Mouse (Mus musculus) midbrain, embryonic 11.5 days (tissue): ENCODE results near the gene Psmb10. TPM values are rescaled to one million over a fixed set of nuclear protein-coding genes. Genes with fewer than 3 reads are reported as not detected.
A peak's percentile ranks its signal among the peaks of the same experiment; 100 is the strongest.

Source experiments
- ATAC-seq: fragments of 200-750 bp; cut with Nextera tagmentation; 2 replicates; pipeline ENCODE4 v1.8.0; 2017; ENCODE audit warnings: moderate TSS enrichment, moderate library complexity; ENCODE audit not compliant: low FRiP score
- DNase-seq: peaks from one replicate; pipeline ENCODE4 v3.0.0; 2015; ENCODE audit warnings: low spot score; ENCODE audit errors: missing footprints
- H3K27ac ChIP-seq: fragments of 300-500 bp; sonication (generic); 2 replicates; pipeline ENCODE4 v1.5.1; 2014; ENCODE audit warnings: low read depth, low read length
- H3K27me3 ChIP-seq: fragments of 300-500 bp; sonication (generic); 2 replicates; pipeline ENCODE4 v1.6.1; 2014; ENCODE audit warnings: mild to moderate bottlenecking, low read length, moderate library complexity, mixed read lengths; ENCODE audit not compliant: control insufficient read depth, insufficient read depth
- H3K36me3 ChIP-seq: fragments of 300-500 bp; sonication (generic); 2 replicates; pipeline ENCODE4 v1.6.1; 2014; ENCODE audit warnings: mild to moderate bottlenecking, low read length, moderate library complexity, mixed read lengths; ENCODE audit not compliant: control insufficient read depth, insufficient read depth
- H3K4me1 ChIP-seq: fragments of 300-500 bp; sonication (generic); 2 replicates; pipeline ENCODE4 v1.6.1; 2014; ENCODE audit warnings: low read length; ENCODE audit not compliant: control insufficient read depth, insufficient read depth
- H3K4me2 ChIP-seq: fragments of 300-500 bp; sonication (generic); 2 replicates; pipeline ENCODE4 v1.6.1; 2014; ENCODE audit warnings: mild to moderate bottlenecking, moderate library complexity
- H3K4me3 ChIP-seq: fragments of 300-500 bp; sonication (generic); 2 replicates; pipeline ENCODE4 v1.5.1; 2014; ENCODE audit warnings: low read depth, low read length
- H3K9ac ChIP-seq: fragments of 300-500 bp; sonication (generic); 2 replicates; pipeline ENCODE4 v1.6.1; 2014; ENCODE audit warnings: low read length
- H3K9me3 ChIP-seq: fragments of 300-500 bp; sonication (generic); 2 replicates; pipeline ENCODE4 v1.6.1; 2016; ENCODE audit warnings: low read length; ENCODE audit not compliant: control insufficient read depth
- WGBS: fragments of 180-500 bp; shearing (Covaris S2); extraction: QIAGEN DNeasy Blood & Tissue Kit; methylation state at CpG from one replicate; pipeline ENCODE4 v1.1.7; 2014; 5-methylcytosine and 5-hydroxymethylcytosine counted together
- polyA plus RNA-seq: library from polyadenylated mRNA; unstranded; fragments of >200 nt; fragmentation: Nextera tagmentation; extraction: Ambion mirVana; gene quantifications from 2 replicates; pipeline ENCODE4 v1.2.1, GENCODE M21; 2014

The Psmb10 gene
- polyA plus RNA-seq, 1 experiment from 2014 or later = 26.9 TPM

DNA sequence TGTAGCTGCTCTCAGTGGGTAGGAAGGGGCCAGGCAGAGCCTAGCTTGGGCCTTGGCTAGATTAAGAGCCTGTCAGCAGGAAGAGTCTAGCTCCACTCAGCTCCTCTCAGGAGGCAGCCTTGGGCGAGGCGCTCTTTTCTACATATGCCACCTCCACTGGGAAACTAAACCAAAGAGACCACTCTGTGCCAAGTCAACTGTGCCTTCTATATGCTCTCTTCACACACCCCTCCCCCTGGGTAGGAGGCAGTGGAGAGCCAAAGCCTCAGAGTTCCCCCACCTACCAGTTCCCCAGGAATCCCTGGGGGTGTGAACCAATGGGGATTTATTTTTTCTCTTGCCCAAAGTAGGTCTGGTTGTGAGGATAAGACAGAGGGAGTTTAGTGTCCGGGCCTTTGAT lies 7.0 kb downstream of the Psmb10 start:
- DNase-seq = no peak
- Histone ChIP-seq H3K27me3 (no peaks in the 10 kb centered on the region), H3K9ac (no peak overlapping the region), H3K36me3 (no peaks in the 10 kb centered on the region), H3K9me3 (no peaks in the 10 kb centered on the region), H3K4me3 (no peak overlapping the region), H3K4me2 (no peak overlapping the region), H3K4me1 (no peaks in the 10 kb centered on the region), H3K27ac (no peak overlapping the region)
- ATAC-seq = no peak
- WGBS = 93% methylated on average over 3 of the region's 3 CpGs

DNA sequence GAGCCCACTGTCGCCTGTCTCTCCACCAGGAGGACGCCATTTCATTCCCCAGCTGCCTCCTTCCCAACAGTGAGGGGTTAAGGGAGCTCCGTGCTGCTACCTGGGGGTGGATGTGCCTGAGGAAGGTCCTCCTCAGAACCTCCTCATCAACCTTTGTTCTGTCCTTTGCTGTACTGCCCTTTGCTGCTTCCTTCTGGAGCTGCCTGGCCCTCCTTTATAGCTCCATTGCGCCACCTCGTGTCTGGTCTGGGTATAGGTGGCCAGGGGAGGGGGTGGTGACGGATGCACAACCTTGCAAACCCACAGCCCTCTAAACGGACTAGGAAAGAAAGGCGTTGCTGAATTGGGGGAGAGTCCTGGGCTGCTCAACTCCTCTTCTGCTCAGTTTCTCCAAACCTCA lies 7.6 kb downstream of the Psmb10 start:
- WGBS = 13% methylated on average over 8 of the region's 8 CpGs
- Histone ChIP-seq H3K4me2 (no peak overlapping the region), H3K4me3 (no peak overlapping the region), H3K27me3 (no peaks in the 10 kb centered on the region), H3K9me3 (no peaks in the 10 kb centered on the region), H3K9ac (peak overlapping the region; percentile 55), H3K4me1 (no peaks in the 10 kb centered on the region), H3K27ac (peak overlapping the region; percentile 45), H3K36me3 (no peaks in the 10 kb centered on the region)
- DNase-seq = peak; percentile 99
- peak; percentile 79 for ATAC-seq

DNA sequence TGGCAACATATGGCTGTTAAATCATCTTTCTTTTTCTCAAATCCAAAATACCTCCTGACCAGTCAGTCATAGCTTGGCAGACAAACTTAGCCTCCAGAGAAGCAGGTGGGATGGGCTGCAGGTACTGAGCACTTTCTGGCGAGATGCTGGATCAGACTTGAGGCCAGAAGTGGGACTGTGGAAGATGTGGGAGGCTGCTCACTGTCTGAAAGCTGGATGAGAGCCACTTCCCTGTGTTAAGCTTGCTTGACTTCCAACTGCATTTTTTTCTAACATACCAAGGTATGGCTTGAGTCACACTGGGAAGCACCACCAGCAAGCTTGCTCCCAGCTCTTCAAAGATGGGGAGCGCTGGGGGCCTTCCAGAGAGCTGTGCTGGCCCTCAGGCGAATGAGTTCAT lies 13.1 kb downstream of the Psmb10 start:
- H3K9me3 ChIP-seq = no peaks in the 10 kb centered on the region

DNA sequence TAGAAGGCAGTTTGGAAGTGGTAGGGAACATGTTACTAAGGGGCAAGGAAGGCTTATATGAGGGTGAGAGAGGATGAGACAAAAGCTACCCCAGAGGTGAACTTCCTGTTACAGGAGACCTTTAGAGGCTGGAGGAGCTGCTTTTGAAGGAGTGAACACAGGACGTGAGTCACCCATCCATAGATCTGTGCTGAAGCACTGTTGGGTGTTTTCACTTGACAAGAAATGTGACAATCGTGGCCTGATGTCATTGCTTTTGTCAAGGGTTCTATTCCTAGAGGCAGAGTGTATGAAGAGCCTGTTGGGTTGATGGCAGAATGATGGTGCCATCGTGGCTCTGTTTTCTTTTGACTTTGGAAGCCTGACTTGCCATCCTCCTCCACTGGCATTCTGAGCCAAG lies 18.9 kb downstream of the Psmb10 start:
- DNase-seq (peak; percentile 76), ATAC-seq (no peak)

More for the DNA sequence above, 13.1 kb downstream of the Psmb10 start:
- Histone ChIP-seq H3K9ac (no peak overlapping the region), H3K27me3 (no peaks in the 10 kb centered on the region), H3K4me3 (no peak overlapping the region), H3K4me1 (no peaks in the 10 kb centered on the region), H3K4me2 (no peak overlapping the region), H3K27ac (no peak overlapping the region), H3K36me3 (no peaks in the 10 kb centered on the region)
- ATAC-seq (no peak), DNase-seq (no peak)
- WGBS = 79% methylated on average over 3 of the region's 3 CpGs

DNA sequence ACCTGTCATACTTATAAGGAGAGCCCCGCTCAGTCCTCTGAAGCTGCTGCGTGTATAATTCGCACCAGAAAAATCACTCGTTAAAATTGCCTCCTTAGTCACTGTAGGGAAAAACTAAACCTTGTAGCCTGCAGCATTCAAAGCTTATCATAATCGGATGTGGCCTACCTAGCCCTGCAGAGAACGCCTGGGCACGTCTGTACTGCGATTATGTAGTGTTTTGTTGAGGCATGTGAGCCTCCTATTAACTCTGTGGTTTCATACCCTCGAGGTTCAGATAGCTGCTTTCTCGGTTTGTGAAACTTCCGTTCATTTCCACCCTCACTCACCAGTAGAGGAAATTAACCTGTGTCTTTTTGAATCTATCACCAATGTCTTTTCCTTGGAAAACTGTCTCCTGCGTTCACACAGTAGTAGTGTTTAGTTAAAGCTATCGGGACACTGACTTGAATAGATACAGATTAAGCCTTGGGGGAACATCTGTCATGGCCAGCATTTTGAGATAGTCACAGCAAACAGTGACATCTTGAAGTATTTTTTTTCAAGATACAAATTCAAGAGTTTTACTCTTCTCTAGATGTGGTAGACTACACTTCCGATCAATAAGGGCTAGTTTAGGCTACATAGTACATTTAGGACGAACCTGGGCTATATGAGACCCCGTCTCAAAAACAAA lies 37.2 kb downstream of the Psmb10 start:
- 42% methylated on average over 16 of the region's 16 CpGs for WGBS
- peak overlapping the region; percentile 76; the same call in 1 of the 2 replicates for H3K27ac ChIP-seq
- H3K4me3 ChIP-seq = peak overlapping the region; percentile 90
- ATAC-seq = no peak
- H3K27me3 ChIP-seq = no peaks in the 10 kb centered on the region
- DNase-seq = no peak
- H3K36me3 ChIP-seq = no peaks in the 10 kb centered on the region
- peaks cover 6% of the 10 kb centered on the region for H3K4me1 ChIP-seq
- peak overlapping the region; percentile 84 for H3K4me2 ChIP-seq
- H3K9me3 ChIP-seq = no peaks in the 10 kb centered on the region
- H3K9ac ChIP-seq = peak overlapping the region; percentile 96

More for the DNA sequence above, 18.9 kb downstream of the Psmb10 start:
- no peaks in the 10 kb centered on the region for H3K4me1 ChIP-seq
- H3K36me3 ChIP-seq = no peaks in the 10 kb centered on the region
- no peak overlapping the region for H3K27ac ChIP-seq
- no peaks in the 10 kb centered on the region for H3K9me3 ChIP-seq
- H3K4me3 ChIP-seq = no peak overlapping the region
- WGBS = 88% methylated on average over 3 of the region's 3 CpGs
- H3K9ac ChIP-seq = no peak overlapping the region
- H3K4me2 ChIP-seq = no peak overlapping the region
- H3K27me3 ChIP-seq = no peaks in the 10 kb centered on the region

DNA sequence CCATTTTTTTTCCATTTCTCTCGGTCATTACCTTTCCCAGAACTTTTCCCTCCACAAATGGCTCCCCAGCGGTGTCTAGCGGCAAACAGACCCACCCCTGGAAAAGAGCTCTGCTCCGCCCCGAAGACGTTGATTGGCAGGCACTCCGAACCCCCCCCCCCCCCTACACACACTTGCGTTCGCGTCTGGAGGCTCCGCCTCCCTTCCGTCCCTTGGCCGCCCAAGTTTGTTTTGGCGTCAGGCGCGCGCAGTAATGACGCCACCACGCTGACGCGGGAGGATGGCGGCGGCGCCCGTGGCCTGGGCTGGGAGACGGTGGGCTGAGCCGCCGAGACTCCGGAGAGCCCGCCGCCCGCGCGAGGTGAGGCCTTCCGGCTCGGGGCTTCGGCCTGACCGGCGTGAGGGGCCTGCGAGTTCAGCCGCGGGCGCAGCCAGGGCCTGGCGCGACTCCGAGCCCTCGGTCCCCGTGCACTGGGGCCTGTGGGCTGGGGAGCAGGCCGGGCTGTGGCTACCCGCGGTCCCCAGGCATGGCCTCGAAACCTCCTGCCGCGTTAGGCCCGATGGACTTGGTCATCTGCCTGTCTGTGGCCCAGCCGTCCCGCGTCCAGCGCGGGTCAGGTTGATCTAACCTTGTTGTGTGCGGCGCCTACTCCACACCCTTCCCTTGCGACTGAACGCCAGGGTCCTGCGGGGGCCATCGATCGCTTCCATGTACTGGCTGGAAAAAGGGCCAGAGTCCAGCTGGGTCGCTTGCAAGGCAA lies 37.9 kb downstream of the Psmb10 start, which contains the start of gene Pskh1:
Gene Pskh1 (plus strand): TSS at position 262 of the 761 bp plus-strand sequence.
- under 1% methylated on average over 53 of the region's 68 CpGs for WGBS
- Histone ChIP-seq H3K27me3 (no peaks in the 10 kb centered on the region), H3K4me1 (peaks cover 6% of the 10 kb centered on the region), H3K36me3 (no peaks in the 10 kb centered on the region), H3K27ac (peak within 1 kb of the TSS; percentile 76; the same call in 1 of the 2 replicates), H3K4me2 (peak within 1 kb of the TSS; percentile 84), H3K9me3 (no peaks in the 10 kb centered on the region), H3K9ac (peak within 1 kb of the TSS; percentile 96), H3K4me3 (peak within 1 kb of the TSS; percentile 90)
- ATAC-seq (peak; percentile 96), DNase-seq (peak; percentile 99)

DNA sequence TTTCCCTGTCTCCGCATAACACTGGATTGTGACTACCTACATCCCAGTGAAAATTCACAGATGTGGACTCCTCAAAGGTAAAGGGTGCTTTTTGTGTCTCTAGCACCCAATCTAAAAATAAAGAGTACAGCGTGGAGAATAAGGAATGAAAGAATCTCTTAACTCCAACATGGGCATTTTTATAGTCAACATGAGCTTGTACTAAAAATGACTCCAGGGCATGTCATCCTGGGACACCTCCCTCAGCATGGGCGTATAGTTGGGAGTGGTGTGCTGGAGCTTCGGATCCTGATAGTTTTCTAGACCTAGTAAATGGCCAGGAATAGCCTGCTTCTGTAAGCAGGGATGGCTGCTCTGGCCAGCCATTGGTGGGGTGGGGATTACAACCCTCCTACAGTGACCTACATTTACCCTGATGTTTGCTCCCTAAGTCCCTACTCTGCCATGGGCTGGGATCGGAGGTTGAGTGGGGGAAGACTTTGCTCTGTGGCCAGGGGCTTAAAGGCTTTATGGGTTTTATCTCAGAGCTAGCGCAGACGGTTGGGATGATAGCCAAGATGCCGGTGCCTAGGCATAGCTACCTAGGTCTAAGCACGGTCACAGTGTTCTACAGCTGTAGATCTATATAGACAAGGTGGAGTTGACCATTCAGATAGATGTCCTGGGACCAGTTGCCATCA lies 40.3 kb downstream of the Psmb10 start:
- DNase-seq (no peak), ATAC-seq (no peak)
- H3K9ac ChIP-seq = no peak overlapping the region
- H3K4me1 ChIP-seq = peaks cover 8% of the 10 kb centered on the region
- H3K27me3 ChIP-seq = no peaks in the 10 kb centered on the region
- no peak overlapping the region for H3K27ac ChIP-seq
- H3K9me3 ChIP-seq = no peaks in the 10 kb centered on the region
- no peak overlapping the region for H3K4me3 ChIP-seq
- no peak overlapping the region for H3K4me2 ChIP-seq
- 80% methylated on average over 9 of the region's 9 CpGs for WGBS
- H3K36me3 ChIP-seq = no peaks in the 10 kb centered on the region

DNA sequence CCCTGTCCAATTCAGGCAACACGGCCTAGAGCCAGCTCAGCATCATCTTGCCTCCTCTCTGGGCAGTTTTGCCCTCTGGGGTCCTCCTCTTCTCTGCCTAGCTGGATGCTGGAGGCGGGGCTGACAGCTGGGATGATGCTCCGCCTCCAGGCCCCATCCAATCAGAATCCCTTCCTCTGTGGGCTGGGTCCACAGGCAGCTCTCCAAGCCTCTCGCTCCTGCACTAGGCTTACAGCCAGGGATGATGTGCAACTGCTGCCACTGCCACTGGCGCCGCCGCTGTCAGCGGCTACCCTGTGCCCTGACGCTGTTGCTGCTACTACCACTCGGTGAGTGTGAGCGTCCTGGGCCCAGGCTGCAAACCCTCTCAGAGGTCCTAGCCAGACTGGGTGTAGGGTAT lies 44.9 kb downstream of the Psmb10 start, which contains the start of gene Nrn1l:
Gene Nrn1l (plus strand): TSS at position 229 of the 400 bp plus-strand sequence.
- Histone ChIP-seq H3K4me3 (no peak within 1 kb of the TSS), H3K36me3 (peaks cover 22% of the 10 kb centered on the region), H3K9ac (no peak within 1 kb of the TSS)

More for the DNA sequence above, 44.9 kb downstream of the Psmb10 start, which contains the start of gene Nrn1l:
- Histone ChIP-seq H3K9me3 (no peaks in the 10 kb centered on the region), H3K27ac (no peak within 1 kb of the TSS), H3K4me1 (0 out of 2 replicates have a peak, but pooled peaks cover 2% of the 10 kb centered on the region), H3K4me2 (no peak within 1 kb of the TSS), H3K27me3 (no peaks in the 10 kb centered on the region)
- DNase-seq (peak; percentile 93), ATAC-seq (peak; percentile 93)
- WGBS = 5% methylated on average over 11 of the region's 11 CpGs
